Comparison of ENCODE assay signal across 24 mouse cellular contexts in the genomic region with DNA sequence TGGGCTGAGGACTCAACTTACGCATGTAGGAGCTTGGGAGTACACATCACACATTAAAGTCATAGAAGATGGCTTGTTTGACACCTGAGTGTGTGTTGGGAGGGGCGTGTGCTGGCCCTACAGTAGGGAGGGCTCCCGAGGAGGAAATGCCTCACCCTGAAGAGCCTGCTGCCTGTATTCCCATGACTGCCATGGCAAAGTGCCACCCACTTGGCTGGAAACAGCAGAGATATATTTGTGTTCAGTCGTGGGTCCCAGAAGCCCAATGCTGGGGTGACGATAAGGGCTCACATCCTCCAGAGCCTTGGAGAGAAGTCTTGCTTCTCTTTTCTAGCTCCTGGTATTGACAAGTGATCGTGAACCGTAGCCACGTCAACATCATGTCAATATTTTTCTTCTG.
DNase-seq lines count a peak whose midpoint lies in the region; ATAC-seq and TF ChIP-seq lines count a peak whose summit lies in the region.
"Had no signal": no experiment of that assay in that cellular context is flagged by ENCODE, and none has a peak within 500 bp of the region (broad histone marks: within the 10 kb centered on the region; RNA-seq: fewer than 3 reads in every experiment).

No protein-coding gene starts in this region.

- H3K4me2 ChIP-seq in heart, postnatal 0 days (ENCODE audit: low read depth, low read length), result no peak overlapping the region
- no peak overlapping the region for H3K4me2 ChIP-seq in heart, embryonic 11.5 days
- H3K4me2 ChIP-seq in lung, postnatal 0 days (replicated peaks; ENCODE audit: low read depth, low read length), result no peak overlapping the region
- H3K4me2 ChIP-seq: embryonic facial prominence, embryonic 13.5 days; embryonic facial prominence, embryonic 15.5 days; forebrain, embryonic 12.5 days had no signal

- TF ChIP-seq EP300 in heart, postnatal 0 days (IDR thresholded peaks at IDR 0.05; ENCODE audit: low read depth), result no peak
- TF ChIP-seq EP300 in lung, postnatal 0 days (IDR thresholded peaks at IDR 0.05), result no peak

- peak; percentile 47 for DNase-seq in heart, embryonic 10.5 days (ENCODE audit: low spot score)
- DNase-seq in heart, postnatal 36 days, result no peak
- no peak for DNase-seq in heart, postnatal 0 days (ENCODE audit: low spot score)
- peak; percentile 48 for DNase-seq in heart, postnatal 4 days
- DNase-seq in heart, adult 9 months (ENCODE audit: low spot score in 2 of 2), result no peak
- DNase-seq in lung, postnatal 0 days (ENCODE audit: low spot score), result no peak
- no peak for DNase-seq in lung, postnatal 14 days
- DNase-seq: adrenal gland, adult 2 months; adrenal gland, postnatal 10 days; adrenal gland, postnatal 25 days; cerebellum, adult 11 months; cerebellum, adult 18-20 months; cerebellum, adult 8-10 months; cerebellum, adult 9-11 months; cerebellum, postnatal 14 days; cerebellum, postnatal 36 days; embryo, embryonic 11 days had no signal

- no peaks in the 10 kb centered on the region for H3K9me3 ChIP-seq in heart, embryonic 10.5 days
- no peaks in the 10 kb centered on the region for H3K9me3 ChIP-seq in heart, postnatal 0 days (replicated peaks; ENCODE audit: control insufficient read depth, low read length)
- H3K9me3 ChIP-seq in heart, embryonic 11.5 days (replicated peaks; ENCODE audit: control insufficient read depth, low read length), result no peaks in the 10 kb centered on the region
- no peaks in the 10 kb centered on the region for H3K9me3 ChIP-seq in lung, postnatal 0 days (ENCODE audit: low read length)
- H3K9me3 ChIP-seq: embryonic facial prominence, embryonic 13.5 days; embryonic facial prominence, embryonic 15.5 days; forebrain, embryonic 10.5 days; forebrain, embryonic 12.5 days had no signal

- TF ChIP-seq CTCF in heart, postnatal 0 days (IDR thresholded peaks at IDR 0.05; ENCODE audit: low read depth), result no peak
- no peak for TF ChIP-seq CTCF in lung, postnatal 0 days (IDR thresholded peaks at IDR 0.05)

- 80% methylated on average over 8 of the region's 8 CpGs for WGBS in heart, embryonic 10.5 days
- 58% methylated on average over 8 of the region's 8 CpGs for WGBS in heart, postnatal 0 days
- 86% methylated on average over 8 of the region's 8 CpGs for WGBS in heart, embryonic 11.5 days (ENCODE audit: insufficient replicate concordance)
- WGBS in lung, postnatal 0 days, result 69% methylated on average over 8 of the region's 8 CpGs

- no peak overlapping the region for H3K27ac ChIP-seq in heart, embryonic 10.5 days
- no peak overlapping the region for H3K27ac ChIP-seq in heart, postnatal 0 days (ENCODE audit: low read depth)
- no peak overlapping the region for H3K27ac ChIP-seq in heart, embryonic 11.5 days (ENCODE audit: low read depth, low read length)
- no peak overlapping the region for H3K27ac ChIP-seq in lung, postnatal 0 days (ENCODE audit: low read length)
- H3K27ac ChIP-seq: embryonic facial prominence, embryonic 13.5 days; embryonic facial prominence, embryonic 15.5 days; forebrain, embryonic 10.5 days; forebrain, embryonic 12.5 days had no signal

- ATAC-seq in heart, postnatal 0 days (ENCODE audit: insufficient read depth, low read depth), result peak; percentile 41; the same call in 1 of the 2 replicates
- no peak for ATAC-seq in heart, embryonic 11.5 days (replicated peaks; ENCODE audit: insufficient number of reproducible peaks, low FRiP score, low TSS enrichment)
- ATAC-seq in lung, postnatal 0 days, result 0 out of 2 replicates have a peak, but pooled peaks have one; percentile 17
- ATAC-seq: forebrain, embryonic 14.5 days had no signal

- no peaks in the 10 kb centered on the region for H3K27me3 ChIP-seq in heart, embryonic 10.5 days (ENCODE audit: insufficient read depth, poor library complexity, severe bottlenecking)
- no peaks in the 10 kb centered on the region for H3K27me3 ChIP-seq in heart, postnatal 0 days (ENCODE audit: control insufficient read depth, insufficient read depth, low read length)
- no peaks in the 10 kb centered on the region for H3K27me3 ChIP-seq in heart, embryonic 11.5 days (ENCODE audit: control insufficient read depth, insufficient read depth, low read length)
- no peaks in the 10 kb centered on the region for H3K27me3 ChIP-seq in lung, postnatal 0 days (replicated peaks; ENCODE audit: insufficient read depth, low read length)
- H3K27me3 ChIP-seq: embryonic facial prominence, embryonic 13.5 days; embryonic facial prominence, embryonic 15.5 days; forebrain, embryonic 12.5 days had no signal

- no peak overlapping the region for H3K4me3 ChIP-seq in heart, embryonic 10.5 days
- no peak overlapping the region for H3K4me3 ChIP-seq in heart, postnatal 0 days (ENCODE audit: low read depth, low read length)
- H3K4me3 ChIP-seq in heart, embryonic 11.5 days (ENCODE audit: low read depth, low read length), result no peak overlapping the region
- H3K4me3 ChIP-seq in lung, postnatal 0 days (ENCODE audit: low read depth, low read length), result no peak overlapping the region
- H3K4me3 ChIP-seq: embryonic facial prominence, embryonic 13.5 days; embryonic facial prominence, embryonic 15.5 days; erythroblast, embryonic 14.5 days; forebrain, embryonic 10.5 days; forebrain, embryonic 12.5 days had no signal

- no peaks in the 10 kb centered on the region for H3K4me1 ChIP-seq in heart, embryonic 10.5 days
- no peaks in the 10 kb centered on the region for H3K4me1 ChIP-seq in heart, postnatal 0 days (ENCODE audit: control insufficient read depth, insufficient read depth)
- H3K4me1 ChIP-seq in heart, embryonic 11.5 days (ENCODE audit: control insufficient read depth, insufficient read depth, low read length), result no peaks in the 10 kb centered on the region
- H3K4me1 ChIP-seq in lung, postnatal 0 days (ENCODE audit: insufficient read depth, low read depth, low read length), result 0 out of 2 replicates have a peak, but pooled peaks cover 5% of the 10 kb centered on the region

- no peaks in the 10 kb centered on the region for H3K36me3 ChIP-seq in heart, embryonic 10.5 days
- H3K36me3 ChIP-seq in heart, postnatal 0 days (replicated peaks; ENCODE audit: control insufficient read depth, insufficient read depth, low read length), result no peaks in the 10 kb centered on the region
- H3K36me3 ChIP-seq in heart, embryonic 11.5 days (ENCODE audit: control insufficient read depth, insufficient read depth, low read length), result no peaks in the 10 kb centered on the region
- H3K36me3 ChIP-seq in lung, postnatal 0 days (ENCODE audit: insufficient read depth, low read length), result no peaks in the 10 kb centered on the region
- H3K36me3 ChIP-seq: embryonic facial prominence, embryonic 13.5 days; embryonic facial prominence, embryonic 15.5 days; forebrain, embryonic 10.5 days; forebrain, embryonic 12.5 days had no signal

- intact Hi-C loops in heart, postnatal 36 days (cut with DNase I), result loop anchor here (10.0 kb wide), 2 partner anchors 114 to 554 kb away; a partner anchor contains a TSS

- no peak overlapping the region for H3K9ac ChIP-seq in heart, postnatal 0 days (replicated peaks; ENCODE audit: low read depth, low read length)
- no peak overlapping the region for H3K9ac ChIP-seq in heart, embryonic 11.5 days (ENCODE audit: low read depth, low read length)
- H3K9ac ChIP-seq in lung, postnatal 0 days (replicated peaks; ENCODE audit: low read depth), result no peak overlapping the region
- H3K9ac ChIP-seq: embryonic facial prominence, embryonic 13.5 days; embryonic facial prominence, embryonic 15.5 days; forebrain, embryonic 12.5 days had no signal

Comparison
In these comparisons a context has a peak if more than half of its experiments do, and no peak if none do; other contexts are left out.
1. DNase-seq: peak in heart, embryonic 10.5 days (single experiment) and heart, postnatal 4 days (single experiment); none in heart, postnatal 36 days (0 of 2), heart, postnatal 0 days (single experiment), heart, adult 9 months (0 of 2), lung, postnatal 0 days (single experiment) and lung, postnatal 14 days (single experiment).